Mouse (Mus musculus): ENCODE data around the gene Suv39h1.
"Not testable (repeated sequence)": the region's sequence is repeated elsewhere in the genome, so short reads cannot be mapped to it uniquely, and the experiment has no call there.

Gene Suv39h1

DNA sequence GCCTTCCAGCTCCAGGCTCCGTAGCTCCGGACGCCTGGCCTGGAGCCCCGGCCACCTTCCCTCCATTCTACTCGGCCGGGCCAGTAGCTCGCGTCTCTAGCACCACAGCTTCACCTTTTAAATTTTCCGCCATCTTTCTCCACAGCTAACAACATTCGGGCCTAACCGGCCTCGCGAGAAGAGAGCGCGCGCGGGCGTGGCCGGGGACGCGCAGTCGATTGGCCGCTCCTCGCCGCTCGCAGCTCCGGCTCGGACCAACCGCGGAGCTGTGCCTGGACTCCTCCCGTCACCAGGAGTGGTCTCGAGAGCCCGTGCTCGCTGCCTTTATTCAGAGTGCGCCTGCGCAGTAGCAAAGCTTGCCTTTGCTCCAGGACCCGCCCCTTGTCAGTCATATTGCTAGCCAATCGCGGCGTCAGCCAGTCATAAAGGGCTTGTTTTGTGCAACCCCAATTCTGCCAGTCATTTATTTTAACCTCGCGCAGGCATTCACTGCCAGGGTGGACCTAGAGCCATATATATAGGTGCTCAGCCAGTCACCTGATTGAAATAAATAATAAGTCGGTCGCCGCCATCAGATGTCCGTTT lies at the start of gene Suv39h1:
TSS of gene Suv39h1 (minus strand) at position 331 of the 585 bp plus-strand sequence.
- DNase-seq: peak; percentile 98

DNA sequence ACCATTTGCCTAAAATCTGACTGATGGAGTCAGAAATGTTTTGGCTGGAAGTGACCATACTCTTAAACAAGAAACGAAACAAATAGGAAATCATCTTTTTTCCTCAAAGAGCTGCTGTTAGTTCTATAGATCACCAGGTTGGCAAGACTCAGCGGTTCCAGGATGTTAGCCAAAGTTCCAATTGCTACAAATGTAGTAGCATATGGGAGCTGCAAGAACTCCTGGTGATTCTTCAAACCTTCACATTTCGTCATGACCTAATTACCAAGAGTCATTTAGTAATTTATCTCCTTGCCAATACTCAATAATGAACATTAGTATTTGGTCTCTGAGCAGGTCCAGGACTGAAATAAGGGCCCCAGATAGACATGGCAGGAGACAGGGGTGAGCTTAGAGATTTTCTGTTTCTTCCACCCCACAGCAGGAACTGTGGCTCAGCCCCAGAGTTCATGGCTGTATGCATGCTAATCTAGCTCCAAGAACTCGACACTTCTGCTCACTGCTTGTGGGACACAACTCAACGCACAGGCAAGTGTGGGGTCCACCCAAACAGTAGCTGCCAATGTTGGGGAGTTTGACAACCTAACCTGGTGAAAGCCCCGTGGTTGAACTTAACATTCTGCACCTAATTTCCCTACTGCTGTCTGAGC lies 49.4 kb upstream of the Suv39h1 start:
- DNase-seq: peak; percentile 77

GRCm38 (mm10) chrX:8117264-8117663 lies 42.7 kb upstream of the Suv39h1 start:
- DNase-seq: no peak

DNA sequence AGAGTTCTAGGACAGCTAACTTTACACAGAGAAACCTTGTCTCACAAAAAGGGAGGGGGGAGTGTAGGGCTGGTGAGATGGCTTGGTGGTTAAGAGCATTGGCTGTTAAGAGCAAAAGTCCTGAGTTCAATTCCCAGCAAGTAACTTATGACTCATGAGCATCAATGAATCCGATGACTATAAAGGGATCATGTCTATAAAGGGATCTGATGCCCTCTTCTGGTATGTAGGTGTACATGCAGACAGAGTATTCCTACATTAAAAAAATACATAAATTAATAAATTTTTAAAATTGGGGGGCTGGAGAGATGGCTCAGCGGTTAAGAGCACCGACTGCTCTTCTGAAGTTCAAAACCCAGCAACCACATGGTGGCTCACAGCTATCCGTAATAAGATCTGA lies 40.7 kb upstream of the Suv39h1 start:
- no peak for DNase-seq

GRCm38 (mm10) chrX:8105019-8105418 lies 30.5 kb upstream of the Suv39h1 start:
- DNase-seq: no peak

DNA sequence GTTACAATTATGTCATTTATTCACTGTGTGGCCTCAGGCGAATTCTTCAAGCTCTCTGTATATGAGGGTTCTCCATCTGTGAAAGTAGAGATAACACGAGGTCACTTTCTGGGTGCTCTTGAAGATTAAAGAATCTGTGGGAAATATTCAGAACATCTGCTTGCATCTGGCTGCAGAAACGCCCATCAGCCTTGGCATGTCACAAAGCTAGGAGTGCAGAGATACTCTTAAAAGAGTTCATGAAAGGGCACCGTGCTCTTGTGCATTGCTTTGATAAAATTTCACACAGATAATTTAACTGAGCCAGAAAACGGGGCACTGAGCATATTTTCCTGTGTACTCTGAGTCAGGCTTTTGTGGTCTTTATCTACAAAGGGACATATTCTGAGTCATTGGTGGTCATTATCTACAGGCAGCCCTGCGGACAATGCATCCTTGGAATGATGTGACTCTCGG lies 27.7 kb upstream of the Suv39h1 start:
- DNase-seq: no peak

DNA sequence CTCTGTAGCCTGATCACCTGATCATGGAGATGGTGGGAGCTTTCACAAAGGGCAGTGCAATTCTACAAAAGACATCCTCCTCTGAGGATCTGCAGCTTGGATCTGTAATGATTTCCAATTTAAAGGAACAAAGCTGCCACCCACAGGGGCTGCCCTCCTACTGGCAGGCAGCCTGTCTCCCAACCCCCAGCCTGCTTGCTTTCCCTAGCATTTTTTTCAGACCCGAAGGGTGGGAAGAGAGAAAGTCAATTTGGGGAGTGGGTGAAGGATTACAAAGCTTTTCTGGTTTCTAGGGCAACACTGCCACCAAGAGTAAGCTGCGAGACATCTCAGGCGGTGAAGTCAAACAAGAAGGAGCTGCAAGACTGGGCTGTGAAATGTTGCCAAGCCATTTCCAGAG lies 26.5 kb upstream of the Suv39h1 start:
- no peak for DNase-seq

GRCm38 (mm10) chrX:8099435-8099834 lies 24.9 kb upstream of the Suv39h1 start:
- DNase-seq: no peak

GRCm38 (mm10) chrX:8096787-8097242 lies 22.3 kb upstream of the Suv39h1 start:
- peak; percentile 99 for DNase-seq

GRCm38 (mm10) chrX:8096068-8096786 lies 21.7 kb upstream of the Suv39h1 start:
- peak; percentile 90 for DNase-seq

DNA sequence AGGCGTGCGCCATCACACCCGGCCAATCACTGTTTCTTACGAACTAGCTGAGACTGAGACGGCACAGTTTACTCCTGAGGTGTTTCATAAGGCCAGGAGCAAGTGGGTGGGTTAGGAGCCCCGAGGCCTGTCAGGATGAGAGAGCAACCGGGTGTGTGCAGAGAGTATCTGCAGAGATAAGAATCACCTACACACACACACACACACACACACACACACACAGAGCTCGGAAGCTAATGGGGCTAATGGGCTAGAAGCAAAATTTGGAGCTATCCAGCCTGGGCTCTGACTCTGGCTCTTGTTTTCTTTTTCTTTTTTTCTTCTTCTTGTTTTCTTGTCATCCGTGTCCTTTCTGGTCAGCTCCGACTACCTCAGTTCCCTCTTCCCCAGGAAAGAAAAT lies 21.0 kb upstream of the Suv39h1 start:
- DNase-seq: peak; percentile 47

GRCm38 (mm10) chrX:8090954-8091347 lies 16.4 kb upstream of the Suv39h1 start:
- DNase-seq: not testable (repeated sequence)

DNA sequence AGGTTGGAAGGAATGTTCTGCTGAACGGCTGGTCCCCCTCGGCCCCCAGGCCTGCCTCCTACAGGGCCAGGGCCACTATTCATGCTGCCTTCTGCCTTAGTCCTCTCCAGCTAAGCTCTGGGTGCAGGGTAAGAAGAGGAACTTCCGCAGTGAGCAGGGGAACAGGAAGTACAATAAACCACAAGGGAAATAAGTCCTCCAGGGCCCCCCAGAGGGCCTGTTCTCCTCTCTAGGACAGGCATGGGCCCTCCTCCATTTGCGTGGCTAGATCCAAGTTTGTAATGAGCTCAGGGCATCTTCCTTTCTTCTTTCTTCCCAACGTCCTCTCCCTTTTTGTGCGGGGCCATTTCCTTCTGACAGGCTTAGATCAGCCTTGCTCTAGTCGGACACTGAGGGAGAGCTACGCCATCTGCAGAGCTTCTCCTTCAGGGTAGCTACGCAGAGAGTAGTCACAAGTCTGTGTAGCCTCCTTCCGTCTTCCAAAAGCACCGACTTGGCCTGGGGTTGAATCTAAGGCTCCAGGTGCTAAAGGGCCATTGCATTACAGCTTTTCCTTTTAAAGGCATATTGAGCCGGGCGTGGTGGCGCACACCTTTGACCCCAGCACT lies 15.9 kb upstream of the Suv39h1 start, which contains the start of gene Was:
TSS of gene Was (minus strand) at position 153 of the 608 bp plus-strand sequence.
- no peak for DNase-seq

- DNase-seq: no peak
These were observed 15.2 kb upstream of the Suv39h1 start for GRCm38 (mm10) chrX:8089746-8090145.

- DNase-seq: no peak
These were observed 11.1 kb upstream of the Suv39h1 start for GRCm38 (mm10) chrX:8085611-8086010.

GRCm38 (mm10) chrX:8084771-8085259 lies 10.3 kb upstream of the Suv39h1 start:
- no peak for DNase-seq

GRCm38 (mm10) chrX:8075104-8075503 lies 544 bp upstream of the Suv39h1 start:
- no peak for DNase-seq

DNA sequence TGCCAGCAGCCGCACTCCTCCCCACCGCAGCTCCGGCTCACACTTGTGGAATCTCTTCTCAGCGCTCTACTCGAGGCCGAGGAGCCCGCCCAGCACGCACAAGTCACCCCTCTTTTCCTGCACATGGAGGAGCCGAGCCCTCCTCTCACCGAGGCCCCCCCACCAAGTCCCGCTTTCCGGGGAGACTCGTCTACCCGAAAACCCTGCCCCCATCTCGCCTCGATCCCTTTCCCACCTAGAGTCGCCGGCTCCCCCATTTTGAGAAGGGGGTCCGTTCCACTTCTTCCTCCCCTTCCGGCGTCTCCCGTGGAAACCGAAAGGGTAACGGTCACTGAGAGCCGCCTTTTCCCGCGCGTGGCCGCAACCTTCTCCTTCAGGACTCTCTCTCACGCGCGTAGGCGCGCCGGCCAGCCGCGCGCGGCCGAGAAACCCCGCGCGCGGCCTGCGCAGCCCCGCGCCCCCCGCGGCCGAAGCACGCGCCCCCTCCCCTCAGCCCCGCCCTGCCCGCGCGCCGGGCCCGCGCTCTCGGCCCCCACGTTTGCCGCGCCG lies 605 bp downstream of the Suv39h1 start:
- DNase-seq: peak; percentile 58

DNA sequence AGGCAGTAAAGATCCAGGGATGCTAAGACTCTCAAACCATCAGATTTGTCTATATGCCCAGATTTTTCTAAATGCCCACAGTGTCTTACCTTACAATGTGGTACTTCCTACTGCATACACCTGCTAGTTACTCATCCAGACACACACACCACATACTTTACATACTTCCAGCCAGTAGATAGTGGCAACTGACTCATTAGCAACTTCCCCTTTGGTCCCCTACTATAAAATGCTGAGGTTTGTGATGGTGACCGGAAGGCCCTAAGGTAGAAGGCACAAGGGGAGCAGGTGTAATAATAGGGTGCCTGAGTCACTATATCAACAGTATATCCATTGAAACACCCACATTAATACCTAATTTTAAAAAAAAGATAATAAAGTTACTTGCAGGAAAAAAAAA lies 5.4 kb downstream of the Suv39h1 start:
- DNase-seq: no peak

- not testable (repeated sequence) for DNase-seq
These were observed 23.3 kb downstream of the Suv39h1 start for GRCm38 (mm10) chrX:8051044-8051781.

- no peak for DNase-seq
These were observed 41.6 kb downstream of the Suv39h1 start for GRCm38 (mm10) chrX:8033009-8033408.

GRCm38 (mm10) chrX:8026811-8027210 lies 47.7 kb downstream of the Suv39h1 start:
- DNase-seq: no peak
